Mouse (Mus musculus) B cell, adult (primary cell): ENCODE results near the gene Vmn1r143. TPM values are rescaled to one million over a fixed set of nuclear protein-coding genes. Genes with fewer than 3 reads are reported as not detected.

Experiments used
- total RNA-seq: library from RNA; stranded (reverse); gene quantifications from 4 replicates; pipeline ENCODE4 v1.2.4, GENCODE M21; 2023; ENCODE audit not compliant: inconsistent age

The Vmn1r143 gene
- total RNA-seq: not detected in 4 replicates

GRCm38 (mm10) chr7:22189077-22189476 lies at the start of gene Vmn1r143:
TSS of gene Vmn1r143 (plus strand) at chr7:22189377.

GRCm38 (mm10) chr7:22163935-22164334 lies 25.2 kb upstream of the Vmn1r143 start, which contains the start of gene Vmn1r142:
TSS of gene Vmn1r142 (minus strand) at chr7:22164035.

GRCm38 (mm10) chr7:22201164-22201563 lies 12.0 kb downstream of the Vmn1r143 start, which contains the start of gene Gm8653:
TSS of gene Gm8653 (minus strand) at chr7:22201264.

GRCm38 (mm10) chr7:22229384-22229783 lies 40.2 kb downstream of the Vmn1r143 start, which contains the start of gene Gm8453:
TSS of gene Gm8453 (minus strand) at chr7:22229484.

Other genes with a start within 250 kb of the Vmn1r143 start
- not detected in 4 replicates for gene Vmn1r137, start 194.8 kb upstream of the Vmn1r143 start, total RNA-seq
- not detected in 4 replicates for gene Vmn1r138, start 160.5 kb upstream of the Vmn1r143 start, total RNA-seq
- not detected in 4 replicates for gene Gm6176, start 133.1 kb upstream of the Vmn1r143 start, total RNA-seq
- not detected in 4 replicates for gene Vmn1r139, start 120.3 kb upstream of the Vmn1r143 start, total RNA-seq
- gene Gm16451, start 71.1 kb upstream of the Vmn1r143 start, total RNA-seq: not detected in 4 replicates
- not detected in 4 replicates for gene Gm10666, start 54.6 kb upstream of the Vmn1r143 start, total RNA-seq
- not detected in 4 replicates for gene Vmn1r142, start 25.3 kb upstream of the Vmn1r143 start, total RNA-seq
- gene Gm8653, start 11.9 kb downstream of the Vmn1r143 start, total RNA-seq: not detected in 4 replicates
- not detected in 4 replicates for gene Gm8453, start 40.1 kb downstream of the Vmn1r143 start, total RNA-seq
- not detected in 4 replicates for gene Gm4187, start 140.3 kb downstream of the Vmn1r143 start, total RNA-seq
- not detected in 4 replicates for gene Gm8660, start 181.7 kb downstream of the Vmn1r143 start, total RNA-seq
- gene Vmn1r148, start 224.2 kb downstream of the Vmn1r143 start, total RNA-seq: not detected in 4 replicates
- gene Vmn1r149, start 248.9 kb downstream of the Vmn1r143 start, total RNA-seq: not detected in 4 replicates